Mouse (Mus musculus) CH12.LX (cell line): ENCODE results near the gene Dcakd. TPM values are rescaled to one million over a fixed set of nuclear protein-coding genes. Genes with fewer than 3 reads are reported as not detected.

Experiments used
- DNase-seq: peaks from one replicate; pipeline ENCODE4 v3.0.0-alpha.2; 2013; ENCODE audit errors: extremely low read depth
- H3K27ac ChIP-seq: 2 replicates; pipeline ENCODE4 v1.5.1; 2012; ENCODE audit warnings: low read depth, mild to moderate bottlenecking, control low read depth, moderate library complexity; ENCODE audit not compliant: insufficient read depth
- H3K27me3 ChIP-seq: replicated peaks from 2 replicates; pipeline ENCODE3; 2012; ENCODE audit warnings: inconsistent platforms
- H3K36me3 ChIP-seq, 2 experiments: replicated peaks in 1 of 2; 2 replicates each; pipeline versions ENCODE3 to v1.6.1; 2012; ENCODE audit warnings: inconsistent platforms in 1 of 2, low read length in 1 of 2, mild to moderate bottlenecking in 1 of 2, mixed read lengths in 1 of 2, moderate library complexity in 1 of 2; ENCODE audit not compliant: control insufficient read depth in 1 of 2, insufficient read depth in 1 of 2
- H3K4me1 ChIP-seq, 2 experiments: 2 replicates each; pipeline ENCODE4 v1.6.1; 2012; ENCODE audit warnings: inconsistent platforms in 1 of 2, moderate library complexity in 1 of 2; ENCODE audit not compliant: insufficient read depth in 2 of 2, control insufficient read depth in 1 of 2
- H3K4me2 ChIP-seq: 2 replicates; pipeline ENCODE4 v1.6.1; 2012; ENCODE audit warnings: low read depth, mild to moderate bottlenecking, control low read depth; ENCODE audit not compliant: poor library complexity, insufficient read depth, severe bottlenecking
- H3K4me3 ChIP-seq, 3 experiments: fragments of 150-350 bp in 1 of 3; sonication (generic) in 1 of 3; replicated peaks in 1 of 3; 2 replicates each; pipeline versions ENCODE3 to v1.5.1; 2011 to 2012; ENCODE audit warnings: low read depth in 2 of 3, low read length in 2 of 3, mild to moderate bottlenecking in 2 of 3, moderate library complexity in 2 of 3, control low read depth in 1 of 3, improper control_type of control experiment in 1 of 3, inconsistent platforms in 1 of 3, mixed read lengths in 1 of 3; ENCODE audit not compliant: poor library complexity in 1 of 3
- H3K79me2 ChIP-seq: replicated peaks from 2 replicates; pipeline ENCODE4 v1.6.1; 2012; ENCODE audit warnings: mild to moderate bottlenecking, moderate library complexity; ENCODE audit not compliant: control insufficient read depth, poor library complexity, insufficient read depth, severe bottlenecking; ENCODE audit errors: extremely low read depth
- H3K9ac ChIP-seq: 2 replicates; pipeline ENCODE4 v1.6.1; 2012; ENCODE audit warnings: low read depth, mild to moderate bottlenecking, control low read depth, moderate library complexity; ENCODE audit not compliant: insufficient read depth
- H3K9me3 ChIP-seq: replicated peaks from 2 replicates; pipeline ENCODE3; 2012; ENCODE audit warnings: low read length, inconsistent platforms, mixed read lengths
- CHD2 ChIP-seq: IDR thresholded peaks from 2 replicates; pipeline ENCODE4 v1.6.1; 2011; ENCODE audit warnings: low read length, improper control_type of control experiment
- E2F4 ChIP-seq: IDR thresholded peaks from 2 replicates; pipeline ENCODE4 v1.6.1; 2011; ENCODE audit warnings: low read depth, low read length, improper control_type of control experiment; ENCODE audit not compliant: insufficient replicate concordance
- ELF1 ChIP-seq: IDR thresholded peaks from 2 replicates; pipeline ENCODE4 v1.6.1; 2014; ENCODE audit warnings: low read depth, mild to moderate bottlenecking, inconsistent platforms, low read length, improper control_type of control experiment
- ETS1 ChIP-seq: conservative IDR thresholded peaks from 2 replicates; pipeline ENCODE4 v1.6.1; 2012; ENCODE audit warnings: low read depth, mild to moderate bottlenecking, inconsistent platforms, low read length, improper control_type of control experiment, moderate library complexity
- IRF4 ChIP-seq: IDR thresholded peaks from 2 replicates; pipeline ENCODE4 v1.6.1; 2014; ENCODE audit warnings: low read depth, mild to moderate bottlenecking, inconsistent platforms, low read length, improper control_type of control experiment
- KAT2A ChIP-seq: IDR thresholded peaks from 2 replicates; pipeline ENCODE4 v1.6.1; 2012; ENCODE audit warnings: low read length, improper control_type of control experiment, inconsistent platforms; ENCODE audit not compliant: insufficient replicate concordance
- NRF1 ChIP-seq: IDR thresholded peaks from 2 replicates; pipeline ENCODE4 v1.6.1; 2014; ENCODE audit warnings: low read depth, mild to moderate bottlenecking, inconsistent platforms, low read length, improper control_type of control experiment, moderate library complexity
- POLR2A ChIP-seq: IDR thresholded peaks from 2 replicates; pipeline ENCODE4 v1.6.1; 2011; ENCODE audit warnings: low read depth, mild to moderate bottlenecking, improper control_type of control experiment, low read length
- RAD21 ChIP-seq: IDR thresholded peaks from 2 replicates; pipeline ENCODE4 v1.6.1; 2011; ENCODE audit warnings: low read depth, mild to moderate bottlenecking, low read length, improper control_type of control experiment, moderate library complexity
- TCF12 ChIP-seq: IDR thresholded peaks from 2 replicates; pipeline ENCODE4 v1.6.1; 2014; ENCODE audit warnings: low read depth, mild to moderate bottlenecking, inconsistent platforms, low read length, improper control_type of control experiment
- USF1 ChIP-seq: IDR thresholded peaks from 2 replicates; pipeline ENCODE4 v1.6.1; 2014; ENCODE audit warnings: low read depth, mild to moderate bottlenecking, inconsistent platforms, low read length, improper control_type of control experiment
- ZC3H11A ChIP-seq: IDR thresholded peaks from 2 replicates; pipeline ENCODE4 v1.6.1; 2012; ENCODE audit warnings: low read depth, mild to moderate bottlenecking, inconsistent platforms, low read length, improper control_type of control experiment
- dilution Hi-C: fragments of 300-500 bp; cut with MboI; formaldehyde crosslinking; loops from 2 replicates; pipeline ENCODE4 v1.14.3; 2020; ENCODE audit warnings: low sequenced_read_pairs; ENCODE audit not compliant: extremely low pct_unique_long_range_greater_than_20kb, extremely low pct_ligation_motif_present
- in situ Hi-C: fragments of 300-500 bp; cut with MboI; formaldehyde crosslinking; loops from 3 replicates; pipeline ENCODE4 v1.14.3; 2019; ENCODE audit warnings: low sequenced_read_pairs, low pct_ligation_motif_present, low pct_unique_long_range_greater_than_20kb, mixed read lengths
- polyA plus RNA-seq: library from polyadenylated mRNA; unstranded; fragments of >175 nt; gene quantifications from 2 replicates; pipeline ENCODE4 v1.2.1, GENCODE M21; 2012; ENCODE audit warnings: low read depth; ENCODE audit not compliant: insufficient read length
- total RNA-seq, 2 experiments: library from RNA; depleted of rRNA; stranded (reverse); fragments of 300-350 nt in 1 of 2; fragments of >200 nt in 1 of 2; gene quantifications; 2 replicates each; pipeline ENCODE4 v1.2.3; 2012 to 2014

Dcakd gene
- total and polyA plus RNA-seq, 3 experiments: 8.8 to 89.0 (median 24.0) TPM

- Histone ChIP-seq H3K9me3 (no peaks in the 10 kb centered on the region), H3K79me2 (peaks cover 9% of the 10 kb centered on the region), H3K27ac (no peak overlapping the region), H3K27me3 (no peaks in the 10 kb centered on the region), H3K4me2 (no peak overlapping the region), H3K4me3 (no peak overlapping the region), H3K36me3 (peaks cover 16 to 82% of the 10 kb centered on the region in 2 experiments), H3K4me1 (no peaks in the 10 kb centered on the region), H3K9ac (no peak overlapping the region)
- TF ChIP-seq RAD21: no peak
- no peak for TF ChIP-seq USF1
- TF ChIP-seq NRF1: no peak
- TF ChIP-seq ETS1: no peak
- TF ChIP-seq ELF1: no peak
- no peak for TF ChIP-seq ZC3H11A
- no peak for TF ChIP-seq CHD2
- in situ Hi-C loops: no loop called here
- DNase-seq: no peak
- dilution Hi-C loops: no loop called here
Measured at GRCm38 (mm10) chr11:103007001-103007340, 21.2 kb downstream of the Dcakd start.

GRCm38 (mm10) chr11:103006286-103007000 is 21.7 kb downstream of the Dcakd start:
- no peaks in the 10 kb centered on the region for H3K4me1 ChIP-seq
- TF ChIP-seq E2F4 (no peak), POLR2A (no peak), IRF4 (no peak)
- TF ChIP-seq, all 38 proteins: peak for 0
- in situ Hi-C loops (no loop called here), dilution Hi-C loops (no loop called here)
- no peak for DNase-seq
- Histone ChIP-seq H3K4me2 (no peak overlapping the region), H3K4me3 (no peak overlapping the region), H3K9me3 (no peaks in the 10 kb centered on the region), H3K27ac (no peak overlapping the region), H3K27me3 (no peaks in the 10 kb centered on the region), H3K79me2 (peaks cover 9% of the 10 kb centered on the region), H3K36me3 (peaks cover 16 to 82% of the 10 kb centered on the region in 2 experiments), H3K9ac (no peak overlapping the region)

- Histone ChIP-seq H3K4me3 (no peak overlapping the region), H3K4me2 (no peak overlapping the region), H3K79me2 (peaks cover 7% of the 10 kb centered on the region), H3K27me3 (no peaks in the 10 kb centered on the region), H3K4me1 (no peaks in the 10 kb centered on the region), H3K27ac (no peak overlapping the region), H3K9me3 (no peaks in the 10 kb centered on the region), H3K9ac (no peak overlapping the region), H3K36me3 (peaks cover 11 to 80% of the 10 kb centered on the region in 2 experiments)
- in situ Hi-C loops: no loop called here
- dilution Hi-C loops: no loop called here
- DNase-seq: no peak
- no peak for TF ChIP-seq KAT2A
- no peak for TF ChIP-seq TCF12
Measured at GRCm38 (mm10) chr11:103005254-103005981, 22.7 kb downstream of the Dcakd start.
